ENCODE assay signal across 15 mouse cellular contexts in the genomic region with DNA sequence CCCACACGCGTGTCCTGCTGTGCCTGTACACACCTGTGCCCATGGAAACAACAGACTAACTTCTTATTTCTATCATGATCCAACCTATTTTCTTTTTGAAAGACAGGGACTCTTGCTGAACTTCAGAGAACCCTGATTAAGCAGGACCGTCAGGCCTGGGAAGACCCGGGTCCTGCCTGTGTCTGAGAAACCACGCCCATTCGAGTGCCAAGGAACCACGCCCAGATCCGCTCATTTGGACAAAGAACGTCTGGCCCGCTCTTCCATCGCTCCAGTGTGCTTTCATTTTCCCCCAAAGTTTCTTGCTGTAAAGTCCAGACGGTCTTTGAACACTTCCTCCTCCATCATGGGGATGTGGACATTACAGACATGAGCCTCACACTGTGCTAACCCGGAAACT. TPM values are rescaled to one million over a fixed set of nuclear protein-coding genes. Genes with fewer than 3 reads are reported as not detected.
DNase-seq lines count a peak whose midpoint lies in the region; ATAC-seq lines count a peak whose summit lies in the region.
"Had no signal": no experiment of that assay in that cellular context is flagged by ENCODE, and none has a peak within 500 bp of the region (broad histone marks: within the 10 kb centered on the region; RNA-seq: fewer than 3 reads in every experiment).

No protein-coding gene starts in this region.

- no peaks in the 10 kb centered on the region for H3K9me3 ChIP-seq in heart, embryonic 13.5 days
- no peaks in the 10 kb centered on the region for H3K9me3 ChIP-seq in heart, embryonic 10.5 days
- no peaks in the 10 kb centered on the region for H3K9me3 ChIP-seq in embryonic facial prominence, embryonic 13.5 days
- H3K9me3 ChIP-seq: hindbrain, embryonic 15.5 days had no signal

- H3K4me3 ChIP-seq in heart, embryonic 13.5 days: peak overlapping the region; percentile 21
- no peak overlapping the region for H3K4me3 ChIP-seq in heart, embryonic 10.5 days
- 0 out of 2 replicates have a peak overlapping the region, but pooled peaks have one; percentile 3 for H3K4me3 ChIP-seq in embryonic facial prominence, embryonic 13.5 days
- H3K4me3 ChIP-seq: hindbrain, embryonic 15.5 days had no signal

- H3K27ac ChIP-seq in heart, embryonic 13.5 days (replicated peaks): no peak overlapping the region
- no peak overlapping the region for H3K27ac ChIP-seq in heart, embryonic 10.5 days
- H3K27ac ChIP-seq in embryonic facial prominence, embryonic 13.5 days: no peak overlapping the region
- H3K27ac ChIP-seq: hindbrain, embryonic 15.5 days had no signal

- ATAC-seq in heart, embryonic 13.5 days (ENCODE audit: extremely low read depth, insufficient number of reproducible peaks, low FRiP score, low TSS enrichment): no peak
- ATAC-seq in embryonic facial prominence, embryonic 13.5 days (ENCODE audit: insufficient number of reproducible peaks, insufficient read depth, low FRiP score, low TSS enrichment, low read depth): no peak
- ATAC-seq: forebrain, postnatal 0 days; lung, postnatal 0 days had no signal

- H3K4me2 ChIP-seq in heart, embryonic 13.5 days: peak overlapping the region; percentile 53
- peak overlapping the region; percentile 18; the same call in 1 of the 2 replicates for H3K4me2 ChIP-seq in embryonic facial prominence, embryonic 13.5 days
- H3K4me2 ChIP-seq: hindbrain, embryonic 15.5 days had no signal

- H3K4me1 ChIP-seq in heart, embryonic 13.5 days: no peaks in the 10 kb centered on the region
- no peaks in the 10 kb centered on the region for H3K4me1 ChIP-seq in heart, embryonic 10.5 days
- peaks cover 6% of the 10 kb centered on the region; the same call in 1 of the 2 replicates for H3K4me1 ChIP-seq in embryonic facial prominence, embryonic 13.5 days
- H3K4me1 ChIP-seq: hindbrain, embryonic 15.5 days had no signal

- DNase-seq in heart, embryonic 10.5 days (ENCODE audit: low spot score): no peak
- peak; percentile 13 for DNase-seq in lung, postnatal 10 days
- DNase-seq in lung, postnatal 14 days: no peak
- peak; percentile 18 for DNase-seq in testis, postnatal 14 days (ENCODE audit: low spot score)
- no peak for DNase-seq in frontal cortex, postnatal 10 days (ENCODE audit: low spot score in 2 of 2)
- DNase-seq: cerebellum, adult 9-11 months; forebrain, postnatal 0 days; gastrocnemius, postnatal 14 days; kidney, postnatal 10 days; midbrain, embryonic 14.5 days; thymus, adult 2 months had no signal

- H3K27me3 ChIP-seq in heart, embryonic 13.5 days (replicated peaks): 0 out of 2 replicates have a peak, but pooled peaks cover 4% of the 10 kb centered on the region
- no peaks in the 10 kb centered on the region for H3K27me3 ChIP-seq in heart, embryonic 10.5 days (ENCODE audit: insufficient read depth, poor library complexity, severe bottlenecking)
- no peaks in the 10 kb centered on the region for H3K27me3 ChIP-seq in embryonic facial prominence, embryonic 13.5 days
- H3K27me3 ChIP-seq: hindbrain, embryonic 15.5 days had no signal

- H3K36me3 ChIP-seq in heart, embryonic 13.5 days: no peaks in the 10 kb centered on the region
- H3K36me3 ChIP-seq in heart, embryonic 10.5 days: no peaks in the 10 kb centered on the region
- H3K36me3 ChIP-seq in embryonic facial prominence, embryonic 13.5 days: no peaks in the 10 kb centered on the region
- H3K36me3 ChIP-seq: hindbrain, embryonic 15.5 days had no signal

- no peak overlapping the region for H3K9ac ChIP-seq in heart, embryonic 13.5 days
- no peak overlapping the region for H3K9ac ChIP-seq in embryonic facial prominence, embryonic 13.5 days
- H3K9ac ChIP-seq: forebrain, postnatal 0 days; hindbrain, embryonic 15.5 days had no signal

- 63% methylated on average over 13 of the region's 13 CpGs for WGBS in heart, embryonic 13.5 days
- WGBS in heart, embryonic 10.5 days: 58% methylated on average over 13 of the region's 13 CpGs
- 55% methylated on average over 13 of the region's 13 CpGs for WGBS in embryonic facial prominence, embryonic 13.5 days

RNA-seq across cellular contexts. Expression of gene Tenm3, which starts 26.8 kb away (rescaled TPM):
- polyA plus RNA-seq in heart, embryonic 13.5 days (2015; fragmentation: Nextera tagmentation; extraction: Ambion mirVana): 7.0 and 7.1 TPM in 2 replicates
- 13.9 and 24.9 TPM in 2 replicates for polyA plus RNA-seq in heart, embryonic 10.5 days (2016; fragmentation: Nextera tagmentation; extraction: Ambion mirVana)
- 53.7 and 60.7 TPM in 2 replicates for polyA plus RNA-seq in embryonic facial prominence, embryonic 13.5 days (2015; fragmentation: Nextera tagmentation; extraction: Ambion mirVana)

Comparison
In these comparisons a context has a peak if more than half of its experiments do, and no peak if none do; other contexts are left out.
1. DNase-seq: peak in lung, postnatal 10 days (single experiment) and testis, postnatal 14 days (single experiment); none in heart, embryonic 10.5 days (single experiment), lung, postnatal 14 days (single experiment) and frontal cortex, postnatal 10 days (0 of 2).